Mouse (Mus musculus) bone marrow, adult 2 months (tissue): ENCODE results near the gene Prkcz.

Experiments used
- CTCF ChIP-seq: fragments of 200-500 bp; IDR thresholded peaks from 2 replicates; pipeline ENCODE4 v1.5.1; 2011; ENCODE audit warnings: low read length, control low read depth; ENCODE audit not compliant: control insufficient read depth, insufficient read depth
- POLR2A ChIP-seq: fragments of 200-500 bp; IDR thresholded peaks from 2 replicates; pipeline ENCODE4 v1.6.1; 2011; ENCODE audit warnings: low read depth, mild to moderate bottlenecking, control low read depth, low read length, borderline replicate concordance; ENCODE audit not compliant: control insufficient read depth

DNA sequence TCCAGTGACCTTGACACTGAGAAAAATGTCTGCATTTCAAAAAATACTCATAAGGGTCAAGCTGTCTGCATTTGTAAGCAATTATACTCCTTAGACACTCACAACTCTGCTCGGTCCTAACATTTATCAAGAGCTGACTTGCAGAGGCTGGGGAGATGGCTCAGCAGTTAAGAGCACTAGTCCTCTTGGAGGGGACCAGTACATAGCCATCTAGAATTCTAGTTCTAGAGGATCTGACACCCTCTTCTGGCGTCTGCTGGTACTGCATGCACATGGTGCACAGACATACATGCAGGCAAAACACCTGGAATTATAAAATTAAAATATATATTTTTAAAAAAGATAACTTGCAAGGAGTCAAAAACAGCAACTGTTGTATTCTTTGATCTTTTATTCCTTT is 64.1 kb downstream of the Prkcz start:
- TF ChIP-seq CTCF (0 out of 2 replicates have a peak, but pooled peaks have one; percentile 5), POLR2A (no peak)
